ENCODE assay signal across 8 mouse cellular contexts in genomic region chr2:49733656-49734008, GRCm38 (mm10). TPM values are rescaled to one million over a fixed set of nuclear protein-coding genes. Genes with fewer than 3 reads are reported as not detected.
DNase-seq lines count a peak whose midpoint lies in the region; ATAC-seq and TF ChIP-seq lines count a peak whose summit lies in the region.

No protein-coding gene starts in this region.

- no peak overlapping the region for H3K4me2 ChIP-seq in liver, embryonic 11.5 days

- ATAC-seq in liver, embryonic 11.5 days (replicated peaks; ENCODE audit: low FRiP score), result no peak
- ATAC-seq in granulocyte monocyte progenitor cell, adult 5-6 weeks (replicated peaks; ENCODE audit: poor library complexity, severe bottlenecking), result peak; percentile 18
- ATAC-seq in megakaryocyte, adult 5-6 weeks (ENCODE audit: poor library complexity, severe bottlenecking), result peak; percentile 31

- DNase-seq in liver, adult 2 months (ENCODE audit: extremely low read depth, low read depth, low spot score), result no peak
- DNase-seq in liver, embryonic 11.5 days (ENCODE audit: low spot score), result no peak
- DNase-seq in NIH3T3 (ENCODE audit: low read depth) (peak; percentile 73), adipocyte (ENCODE audit: low spot score) (no peak)
- no peak for DNase-seq in left cerebral cortex, adult 18-20 months (ENCODE audit: low spot score in 2 of 2)
- DNase-seq in urinary bladder, adult 18-20 months (ENCODE audit: low spot score in 2 of 2), result no peak

- TF ChIP-seq POLR2A in liver, adult 2 months (IDR thresholded peaks at IDR 0.05; ENCODE audit: extremely low read depth, insufficient read depth, low read length), result no peak

- H3K27me3 ChIP-seq in liver, adult 2 months (ENCODE audit: control insufficient read depth, insufficient read depth, low read length), result no peaks in the 10 kb centered on the region
- no peaks in the 10 kb centered on the region for H3K27me3 ChIP-seq in liver, embryonic 11.5 days (replicated peaks; ENCODE audit: control insufficient read depth, insufficient read depth, low read length)

- no peak overlapping the region for H3K9ac ChIP-seq in liver, adult 2 months (ENCODE audit: low read depth, low read length)
- no peak overlapping the region for H3K9ac ChIP-seq in liver, embryonic 11.5 days (ENCODE audit: low read depth, low read length)

- no peaks in the 10 kb centered on the region for H3K79me2 ChIP-seq in liver, adult 2 months (ENCODE audit: control insufficient read depth, insufficient read depth, low read length)

- H3K4me3 ChIP-seq in liver, adult 2 months (ENCODE audit: insufficient read depth, low read depth, low read length), result peak overlapping the region; percentile 20; the same call in 1 of the 2 replicates
- H3K4me3 ChIP-seq in liver, embryonic 11.5 days (ENCODE audit: low read depth, low read length), result no peak overlapping the region

- H3K36me3 ChIP-seq in liver, adult 2 months (ENCODE audit: control insufficient read depth, insufficient read depth, low read length), result no peaks in the 10 kb centered on the region
- no peaks in the 10 kb centered on the region for H3K36me3 ChIP-seq in liver, embryonic 11.5 days (ENCODE audit: control insufficient read depth, insufficient read depth, low read length)

- no peak for TF ChIP-seq CTCF in liver, adult 2 months (IDR thresholded peaks at IDR 0.05; ENCODE audit: low read depth, low read length)

- no peaks in the 10 kb centered on the region for H3K9me3 ChIP-seq in liver, embryonic 11.5 days (ENCODE audit: control insufficient read depth, low read length)

- WGBS in liver, adult 2 months, result 72% methylated on average over 7 of the region's 7 CpGs
- 57% methylated on average over 7 of the region's 7 CpGs for WGBS in liver, embryonic 11.5 days

- H3K27ac ChIP-seq in liver, adult 2 months (replicated peaks; ENCODE audit: insufficient read depth, low read depth, low read length), result no peak overlapping the region
- H3K27ac ChIP-seq in liver, embryonic 11.5 days (ENCODE audit: low read depth, low read length), result no peak overlapping the region

- H3K4me1 ChIP-seq in liver, adult 2 months (ENCODE audit: control insufficient read depth, insufficient read depth, low read length), result no peaks in the 10 kb centered on the region
- H3K4me1 ChIP-seq in liver, embryonic 11.5 days (replicated peaks; ENCODE audit: control insufficient read depth, insufficient read depth, low read length), result peaks cover 16% of the 10 kb centered on the region

RNA-seq across cellular contexts. Expression of gene Lypd6b, which starts 53.9 kb away (rescaled TPM):
- total RNA-seq in liver, adult 2 months (2014; rRNA removed), result not detected in 2 replicates
- polyA plus RNA-seq in liver, adult 2 months (2012; rRNA removed), result not detected in 2 replicates
- 0.47 and 0.48 TPM in 2 replicates for polyA plus RNA-seq in liver, embryonic 11.5 days (2014; fragmentation: Nextera tagmentation; extraction: Ambion mirVana)
- total RNA-seq in granulocyte monocyte progenitor cell, adult 5-6 weeks (2014; fragmentation: Nextera tagmentation), result not detected in 2 replicates
- 0.10 TPM in 1 of 2 replicates, not detected in the other for total RNA-seq in granulocyte monocyte progenitor cell, adult 5-6 weeks (2017)
- 0.09 and 0.27 TPM in 2 replicates for total RNA-seq in megakaryocyte, adult 5-6 weeks (2015)
- total RNA-seq in megakaryocyte, adult 5-6 weeks (2017), result 0.20 and 0.26 TPM in 2 replicates
- total RNA-seq in left cerebral cortex, adult 18-20 months (2021), result 1 to 10 TPM; 7.3 to 7.9 TPM
